Mouse (Mus musculus) thymus, adult 2 months (tissue): ENCODE data around the gene Agfg2.

Experiments
- CTCF ChIP-seq: fragments of 200-500 bp; IDR thresholded peaks from 2 replicates; pipeline ENCODE4 v1.5.1; 2012; ENCODE audit warnings: mild to moderate bottlenecking, control low read depth, low read length, moderate library complexity, borderline replicate concordance; ENCODE audit not compliant: control insufficient read depth, poor library complexity, insufficient read depth; ENCODE audit errors: extremely low read depth
- POLR2A ChIP-seq: fragments of 200-500 bp; IDR thresholded peaks from 2 replicates; pipeline ENCODE4 v1.6.1; 2012; ENCODE audit warnings: mild to moderate bottlenecking, low read length, control low read depth, moderate library complexity; ENCODE audit not compliant: control insufficient read depth, poor library complexity, insufficient read depth; ENCODE audit errors: extremely low read depth

- TF ChIP-seq CTCF (no peak), POLR2A (no peak)
These were observed 35.3 kb downstream of the Agfg2 start for GRCm38 (mm10) chr5:137649251-137649650.
